Mouse (Mus musculus): ENCODE data around the gene Tex9. TPM values are rescaled to one million over a fixed set of nuclear protein-coding genes. Genes with fewer than 3 reads are reported as not detected.
"Not testable (repeated sequence)": the region's sequence is repeated elsewhere in the genome, so short reads cannot be mapped to it uniquely, and the experiment has no call there.

The Tex9 gene
- total RNA-seq, 4 experiments from 2014 or later = 6.8 to 13.8 (median 10.4) TPM

GRCm38 (mm10) chr9:72488523-72488922 is 3.5 kb downstream of the Tex9 start:
- no peak for DNase-seq (ENCODE audit: low spot score in 2 of 2)

GRCm38 (mm10) chr9:72479276-72479675 is 12.7 kb downstream of the Tex9 start:
- no peak for DNase-seq (ENCODE audit: low spot score in 2 of 2)

GRCm38 (mm10) chr9:72477306-72477705 is 14.7 kb downstream of the Tex9 start:
- no peak for DNase-seq (ENCODE audit: low spot score in 2 of 2)

- peak; percentile 42 to 70 for DNase-seq (ENCODE audit: low spot score in 2 of 2)
Measured at GRCm38 (mm10) chr9:72475511-72475910, 16.5 kb downstream of the Tex9 start.

GRCm38 (mm10) chr9:72469851-72470250 is 22.2 kb downstream of the Tex9 start:
- DNase-seq (ENCODE audit: low spot score in 2 of 2) = no peak

GRCm38 (mm10) chr9:72468616-72469015 is 23.4 kb downstream of the Tex9 start:
- no peak for DNase-seq (ENCODE audit: low spot score in 2 of 2)

- DNase-seq (ENCODE audit: low spot score in 2 of 2) = no peak
Measured at GRCm38 (mm10) chr9:72467551-72468407, 24.2 kb downstream of the Tex9 start.

GRCm38 (mm10) chr9:72465754-72466181 is 26.2 kb downstream of the Tex9 start:
- DNase-seq (ENCODE audit: low spot score in 2 of 2) = no peak

GRCm38 (mm10) chr9:72464806-72465205 is 27.2 kb downstream of the Tex9 start:
- no peak for DNase-seq (ENCODE audit: low spot score in 2 of 2)

- no peak for DNase-seq (ENCODE audit: low spot score in 2 of 2)
Measured at GRCm38 (mm10) chr9:72462427-72462826, 29.6 kb downstream of the Tex9 start.

- DNase-seq (ENCODE audit: low spot score in 2 of 2) = no peak
Measured at GRCm38 (mm10) chr9:72460767-72461166, 31.2 kb downstream of the Tex9 start.

GRCm38 (mm10) chr9:72459703-72460102 is 32.3 kb downstream of the Tex9 start:
- no peak for DNase-seq (ENCODE audit: low spot score in 2 of 2)

- DNase-seq (ENCODE audit: low spot score in 2 of 2) = peak; percentile 23 to 67
Measured at GRCm38 (mm10) chr9:72458233-72458632, 33.8 kb downstream of the Tex9 start.

- DNase-seq (ENCODE audit: low spot score in 2 of 2) = no peak
Measured at GRCm38 (mm10) chr9:72456374-72456773, 35.6 kb downstream of the Tex9 start.

GRCm38 (mm10) chr9:72454281-72454680 is 37.7 kb downstream of the Tex9 start:
- not testable (repeated sequence) for DNase-seq (ENCODE audit: low spot score in 2 of 2)

GRCm38 (mm10) chr9:72451111-72451510 is 40.9 kb downstream of the Tex9 start:
- DNase-seq (ENCODE audit: low spot score in 2 of 2) = no peak

- no peak for DNase-seq (ENCODE audit: low spot score in 2 of 2)
Measured at GRCm38 (mm10) chr9:72450363-72450762, 41.6 kb downstream of the Tex9 start.

GRCm38 (mm10) chr9:72449841-72450240 is 42.2 kb downstream of the Tex9 start:
- no peak for DNase-seq (ENCODE audit: low spot score in 2 of 2)

GRCm38 (mm10) chr9:72449367-72449766 is 42.6 kb downstream of the Tex9 start:
- DNase-seq (ENCODE audit: low spot score in 2 of 2) = no peak

- peak in 1 of 2 experiments; percentile 55 for DNase-seq (ENCODE audit: low spot score in 2 of 2)
Measured at GRCm38 (mm10) chr9:72448026-72448425, 44.0 kb downstream of the Tex9 start.

GRCm38 (mm10) chr9:72441927-72442715 is 49.9 kb downstream of the Tex9 start:
- DNase-seq (ENCODE audit: low spot score in 2 of 2) = no peak

Measured in layer of hippocampus, adult 8-10 months (tissue).